Mouse (Mus musculus): ENCODE results near the gene Ybx2. TPM values are rescaled to one million over a fixed set of nuclear protein-coding genes. Genes with fewer than 3 reads are reported as not detected.
A peak's percentile ranks its signal among the peaks of the same experiment; 100 is the strongest.

The Ybx2 gene
- polyA plus RNA-seq, 1 experiment from 2014 or later: 0.42 TPM

DNA sequence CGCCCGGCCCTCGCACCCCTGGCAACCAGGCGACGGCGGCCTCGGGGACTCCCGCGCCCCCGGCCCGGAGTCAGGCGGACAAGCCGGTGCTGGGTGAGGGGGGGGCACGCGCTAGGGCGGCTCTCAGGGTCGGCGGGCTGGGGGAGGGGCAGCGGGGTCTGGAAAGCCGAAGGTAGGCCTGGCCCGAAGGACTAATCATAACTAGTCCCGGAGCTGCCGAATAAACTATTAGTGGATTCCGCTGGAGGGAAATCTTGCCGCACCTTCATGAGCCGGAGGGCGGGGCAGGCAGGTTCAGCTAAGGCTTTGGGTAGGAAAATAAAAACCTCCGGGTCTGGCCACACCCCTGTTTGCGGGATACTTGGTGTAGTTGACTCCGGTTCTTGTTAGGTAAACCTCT, 560 bp downstream of the Ybx2 start:
- no peaks in the 10 kb centered on the region for H3K9me3 ChIP-seq (ENCODE audit: control insufficient read depth)
- H3K4me1 ChIP-seq (replicated peaks; ENCODE audit: control insufficient read depth, insufficient read depth, low read length): peaks cover 13% of the 10 kb centered on the region
- H3K27me3 ChIP-seq (replicated peaks; ENCODE audit: control insufficient read depth, insufficient read depth, low read length): peaks cover 5% of the 10 kb centered on the region
- peak overlapping the region; percentile 89 for H3K4me2 ChIP-seq (replicated peaks; ENCODE audit: low read depth)
- H3K9ac ChIP-seq (ENCODE audit: low read depth, low read length): 0 out of 2 replicates have a peak overlapping the region, but pooled peaks have one; percentile 22
- H3K4me3 ChIP-seq (ENCODE audit: low read depth, low read length): peak overlapping the region; percentile 43
- no peak for ATAC-seq
- no peaks in the 10 kb centered on the region for H3K36me3 ChIP-seq (ENCODE audit: control insufficient read depth, insufficient read depth)
- WGBS: 2% methylated on average over 30 of the region's 30 CpGs
- H3K27ac ChIP-seq (ENCODE audit: low read depth, low read length): no peak overlapping the region
- TF ChIP-seq CTCF (IDR thresholded peaks at IDR 0.05; ENCODE audit: low read depth): no peak

DNA sequence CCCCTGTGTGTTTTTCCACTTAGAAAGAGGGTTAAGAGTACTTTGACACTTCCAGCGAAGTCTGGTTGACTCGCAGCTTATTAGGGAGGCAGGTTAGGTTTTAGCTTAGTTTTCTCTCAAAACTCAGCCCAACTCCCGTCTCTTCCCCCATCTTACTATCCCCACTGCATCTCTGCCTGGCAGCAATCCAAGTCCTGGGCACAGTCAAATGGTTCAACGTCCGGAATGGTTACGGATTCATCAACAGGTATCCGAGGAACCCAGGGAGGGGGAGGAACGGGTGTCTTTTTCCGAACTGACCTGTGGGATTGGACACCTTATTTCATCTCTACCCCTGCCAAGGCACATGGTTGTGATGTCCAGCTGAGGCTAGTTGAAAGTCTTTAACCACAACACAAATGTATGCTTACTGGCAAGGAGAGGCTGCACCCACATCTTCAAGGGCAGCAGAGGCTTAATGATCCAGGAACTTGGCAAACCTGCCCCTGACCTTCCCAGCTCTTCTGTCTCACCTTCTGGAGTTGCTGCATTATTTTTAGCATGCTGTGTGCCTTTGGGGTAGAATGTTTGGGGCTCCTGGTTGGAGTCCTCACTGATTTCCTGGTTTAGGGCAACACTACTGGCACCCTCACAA, 1.2 kb downstream of the Ybx2 start:
- no peak overlapping the region for H3K4me3 ChIP-seq (ENCODE audit: low read depth, low read length)
- no peak for ATAC-seq
- H3K27ac ChIP-seq (ENCODE audit: low read depth, low read length): peak overlapping the region; percentile 46; the same call in 1 of the 2 replicates
- H3K9me3 ChIP-seq (ENCODE audit: control insufficient read depth): no peaks in the 10 kb centered on the region
- H3K9ac ChIP-seq (ENCODE audit: low read depth, low read length): no peak overlapping the region
- H3K27me3 ChIP-seq (replicated peaks; ENCODE audit: control insufficient read depth, insufficient read depth, low read length): peaks cover 5% of the 10 kb centered on the region
- peaks cover 13% of the 10 kb centered on the region for H3K4me1 ChIP-seq (replicated peaks; ENCODE audit: control insufficient read depth, insufficient read depth, low read length)
- TF ChIP-seq CTCF (IDR thresholded peaks at IDR 0.05; ENCODE audit: low read depth): no peak
- no peaks in the 10 kb centered on the region for H3K36me3 ChIP-seq (ENCODE audit: control insufficient read depth, insufficient read depth)
- peak overlapping the region; percentile 89 for H3K4me2 ChIP-seq (replicated peaks; ENCODE audit: low read depth)
- WGBS: 29% methylated on average over 9 of the region's 9 CpGs

DNA sequence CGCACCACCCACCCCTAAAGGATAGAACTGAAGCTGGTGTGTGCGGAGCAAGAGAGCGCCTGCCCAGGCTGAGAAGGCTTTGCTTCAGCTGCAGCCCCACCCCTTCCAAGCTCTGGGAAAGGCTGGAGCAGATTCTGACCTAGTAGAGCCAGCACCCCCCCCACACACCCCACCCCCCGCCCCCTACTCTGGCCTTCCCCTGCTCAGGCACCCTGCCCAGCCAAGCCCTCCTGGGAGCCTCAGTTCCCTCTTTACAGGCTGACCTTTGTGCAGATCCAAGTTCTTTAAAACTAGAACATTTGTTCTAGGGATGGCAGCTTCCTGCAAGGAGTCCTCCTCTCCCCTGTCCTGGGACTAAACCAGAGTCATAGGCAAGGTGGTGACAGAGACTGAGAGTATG, 1.8 kb downstream of the Ybx2 start:
- peaks cover 5% of the 10 kb centered on the region for H3K27me3 ChIP-seq (replicated peaks; ENCODE audit: control insufficient read depth, insufficient read depth, low read length)
- no peak for ATAC-seq
- TF ChIP-seq CTCF (IDR thresholded peaks at IDR 0.05; ENCODE audit: low read depth): no peak
- WGBS: 22% methylated on average over 4 of the region's 4 CpGs
- no peak overlapping the region for H3K4me2 ChIP-seq (replicated peaks; ENCODE audit: low read depth)
- peaks cover 13% of the 10 kb centered on the region for H3K4me1 ChIP-seq (replicated peaks; ENCODE audit: control insufficient read depth, insufficient read depth, low read length)
- no peaks in the 10 kb centered on the region for H3K36me3 ChIP-seq (ENCODE audit: control insufficient read depth, insufficient read depth)
- H3K9ac ChIP-seq (ENCODE audit: low read depth, low read length): no peak overlapping the region
- no peak overlapping the region for H3K4me3 ChIP-seq (ENCODE audit: low read depth, low read length)
- peak overlapping the region; percentile 46; the same call in 1 of the 2 replicates for H3K27ac ChIP-seq (ENCODE audit: low read depth, low read length)
- H3K9me3 ChIP-seq (ENCODE audit: control insufficient read depth): no peaks in the 10 kb centered on the region

DNA sequence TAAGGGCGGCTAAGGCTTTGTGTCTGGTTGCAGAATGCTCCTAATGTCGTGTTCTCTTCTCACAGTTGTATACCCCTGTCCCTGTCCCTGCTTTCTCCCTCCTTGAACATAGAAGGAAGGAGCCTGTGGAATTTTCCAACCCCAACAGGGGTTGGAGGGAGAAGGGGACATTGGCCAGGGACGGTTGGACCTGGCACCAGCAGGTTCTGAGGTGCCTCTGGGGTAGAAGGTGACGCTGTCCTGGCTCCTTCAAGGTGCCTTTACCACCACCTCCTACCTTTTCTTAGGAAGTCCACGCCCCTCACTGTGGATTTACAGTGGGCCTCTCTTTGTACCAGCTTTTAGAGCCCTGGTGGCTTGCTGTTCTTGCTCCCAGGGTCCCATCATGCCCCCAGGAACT, 2.2 kb downstream of the Ybx2 start:
- Histone ChIP-seq H3K4me2 (replicated peaks; ENCODE audit: low read depth) (no peak overlapping the region), H3K27ac (ENCODE audit: low read depth, low read length) (0 out of 2 replicates have a peak overlapping the region, but pooled peaks have one; percentile 46), H3K4me3 (ENCODE audit: low read depth, low read length) (no peak overlapping the region), H3K36me3 (ENCODE audit: control insufficient read depth, insufficient read depth) (no peaks in the 10 kb centered on the region), H3K27me3 (replicated peaks; ENCODE audit: control insufficient read depth, insufficient read depth, low read length) (peaks cover 5% of the 10 kb centered on the region), H3K4me1 (replicated peaks; ENCODE audit: control insufficient read depth, insufficient read depth, low read length) (peaks cover 13% of the 10 kb centered on the region), H3K9ac (ENCODE audit: low read depth, low read length) (no peak overlapping the region), H3K9me3 (ENCODE audit: control insufficient read depth) (no peaks in the 10 kb centered on the region)
- 72% methylated on average over 5 of the region's 5 CpGs for WGBS
- no peak for ATAC-seq
- TF ChIP-seq CTCF (IDR thresholded peaks at IDR 0.05; ENCODE audit: low read depth): no peak

DNA sequence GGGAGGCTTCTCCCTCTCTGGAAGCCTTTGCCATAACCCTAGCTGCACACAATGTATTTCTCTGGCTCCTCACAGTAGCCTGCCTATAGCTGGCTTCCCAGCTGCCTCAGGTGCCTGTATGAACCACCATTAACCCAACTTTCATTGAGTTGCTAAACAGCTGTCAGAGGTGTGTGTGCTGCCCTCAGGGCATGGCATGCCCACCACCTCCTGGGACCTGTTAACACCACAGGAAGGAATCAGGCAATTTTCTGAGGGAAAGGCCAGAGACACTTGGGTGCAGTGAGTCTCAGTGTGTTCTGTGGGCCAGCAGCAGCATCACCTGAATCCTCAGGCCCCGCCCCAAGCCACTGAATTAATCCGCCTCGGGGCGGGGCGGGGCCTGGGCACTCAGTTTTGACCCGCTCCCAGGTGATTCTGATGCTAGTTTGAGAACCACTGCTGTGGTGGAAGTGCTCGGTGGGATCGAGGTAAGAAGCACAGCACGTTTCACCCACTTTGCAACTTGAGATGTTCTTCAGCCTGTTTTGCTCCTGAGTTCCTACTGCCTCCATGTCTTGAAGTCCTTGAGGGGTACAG, 2.9 kb downstream of the Ybx2 start:
- Histone ChIP-seq H3K27ac (ENCODE audit: low read depth, low read length) (no peak overlapping the region), H3K36me3 (ENCODE audit: control insufficient read depth, insufficient read depth) (no peaks in the 10 kb centered on the region), H3K9me3 (ENCODE audit: control insufficient read depth) (no peaks in the 10 kb centered on the region), H3K4me2 (replicated peaks; ENCODE audit: low read depth) (no peak overlapping the region), H3K27me3 (replicated peaks; ENCODE audit: control insufficient read depth, insufficient read depth, low read length) (peaks cover 5% of the 10 kb centered on the region), H3K9ac (ENCODE audit: low read depth, low read length) (no peak overlapping the region), H3K4me3 (ENCODE audit: low read depth, low read length) (no peak overlapping the region), H3K4me1 (replicated peaks; ENCODE audit: control insufficient read depth, insufficient read depth, low read length) (peaks cover 13% of the 10 kb centered on the region)
- WGBS: 43% methylated on average over 9 of the region's 9 CpGs
- ATAC-seq: no peak
- TF ChIP-seq CTCF (IDR thresholded peaks at IDR 0.05; ENCODE audit: low read depth): no peak

DNA sequence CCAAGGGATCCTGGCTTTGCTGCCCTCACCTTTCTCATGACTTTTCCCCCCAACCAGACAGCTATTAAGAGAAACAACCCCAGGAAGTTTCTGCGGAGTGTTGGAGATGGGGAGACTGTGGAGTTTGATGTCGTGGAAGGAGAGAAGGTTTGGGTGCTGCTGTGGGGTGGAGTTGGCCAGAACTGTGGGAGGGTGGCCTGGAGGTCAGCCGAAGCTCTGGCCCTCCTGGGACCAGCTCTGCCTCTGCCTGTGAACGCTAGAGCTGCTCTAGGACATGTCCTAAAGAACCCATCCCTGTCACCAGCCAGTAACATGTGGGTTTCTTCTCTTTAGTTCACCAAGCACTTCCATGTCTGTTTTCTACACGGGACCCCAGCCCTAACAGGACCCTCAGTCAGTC, 3.6 kb downstream of the Ybx2 start:
- Histone ChIP-seq H3K27me3 (replicated peaks; ENCODE audit: control insufficient read depth, insufficient read depth, low read length) (peaks cover 5% of the 10 kb centered on the region), H3K4me1 (replicated peaks; ENCODE audit: control insufficient read depth, insufficient read depth, low read length) (peaks cover 13% of the 10 kb centered on the region), H3K4me3 (ENCODE audit: low read depth, low read length) (no peak overlapping the region), H3K36me3 (ENCODE audit: control insufficient read depth, insufficient read depth) (no peaks in the 10 kb centered on the region), H3K9me3 (ENCODE audit: control insufficient read depth) (no peaks in the 10 kb centered on the region), H3K27ac (ENCODE audit: low read depth, low read length) (no peak overlapping the region), H3K9ac (ENCODE audit: low read depth, low read length) (no peak overlapping the region), H3K4me2 (replicated peaks; ENCODE audit: low read depth) (no peak overlapping the region)
- ATAC-seq: no peak
- 64% methylated on average over 5 of the region's 5 CpGs for WGBS
- no peak for TF ChIP-seq CTCF (IDR thresholded peaks at IDR 0.05; ENCODE audit: low read depth)
